Mouse (Mus musculus): ENCODE measurements at regions not wholly inside any gene's neighbourhood (a gene's known extent, or its start where the extent isn't known, plus 50 kb on each side); places are given as distances from the start of the nearest gene placed in this dataset.

DNA sequence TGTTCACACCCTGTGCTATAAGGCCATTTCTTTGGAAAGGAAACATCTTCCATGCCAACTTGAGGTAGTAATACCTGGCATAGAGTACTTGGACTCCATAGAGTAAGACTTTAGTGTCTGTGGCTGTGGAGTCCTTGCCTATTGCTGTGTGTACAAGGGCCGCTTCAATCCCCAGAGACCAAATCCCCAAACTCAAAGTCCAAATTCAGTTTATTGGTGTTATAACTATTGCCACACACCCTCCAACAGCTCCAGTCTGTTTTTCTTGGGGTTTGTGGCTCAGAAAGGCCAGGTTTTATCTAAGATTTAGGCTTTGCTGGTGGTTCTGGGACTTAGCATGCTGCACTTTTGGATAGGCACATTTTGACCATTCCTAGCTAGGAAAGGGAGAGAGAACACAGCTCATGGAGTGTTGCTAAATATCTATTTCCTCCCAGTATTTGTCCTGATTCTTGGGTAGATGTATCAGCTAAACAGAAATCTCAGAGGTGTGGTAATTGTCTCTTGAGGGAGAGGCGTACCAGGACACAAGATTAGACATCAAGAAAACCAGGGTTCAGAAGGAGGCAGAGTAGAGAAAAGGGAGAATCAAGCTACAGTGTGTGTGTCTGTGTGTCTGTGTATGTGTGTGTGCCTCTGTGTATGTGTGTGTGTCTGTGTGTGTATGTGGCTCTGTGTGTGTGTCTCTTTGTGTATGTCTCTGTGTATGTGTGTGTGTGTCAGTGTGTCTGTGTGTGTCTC is 65.3 kb upstream of the Parp11 start:
- DNase-seq (ENCODE audit: low read depth) = no peak

DNA sequence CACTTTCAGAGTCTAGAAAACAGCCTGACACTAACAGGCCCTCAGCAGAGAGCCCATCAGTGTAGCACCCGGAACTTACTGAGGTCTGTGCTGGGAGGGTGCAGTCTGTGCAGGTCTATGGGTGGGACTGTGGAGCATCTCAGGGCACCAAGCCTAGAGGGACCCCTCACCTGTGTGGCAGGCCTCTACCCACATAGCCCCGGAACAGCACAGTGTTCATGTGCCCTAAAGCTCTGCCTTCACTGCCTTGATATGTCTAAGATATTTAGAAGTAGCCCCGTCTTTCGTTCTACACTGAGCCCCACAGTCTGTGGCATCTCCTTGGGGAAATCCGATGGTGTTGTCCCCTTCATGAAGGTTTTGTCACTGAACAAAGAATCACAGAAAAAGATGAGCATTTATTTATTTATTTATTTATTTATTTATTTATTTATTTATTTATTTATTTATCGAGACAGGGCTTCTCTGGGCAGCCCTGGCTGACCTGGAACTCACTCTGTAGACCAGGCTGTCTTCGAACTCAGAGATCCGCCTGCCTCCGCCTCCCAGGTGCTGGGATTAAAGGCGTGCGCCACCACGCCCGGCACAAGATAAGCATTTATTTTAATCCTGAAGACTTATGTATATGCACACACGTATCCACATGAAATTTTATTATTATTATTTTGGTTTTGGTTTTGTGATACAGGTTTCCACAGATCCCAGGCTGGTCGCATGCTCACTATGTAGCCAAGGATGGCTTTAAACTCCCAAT is 55.2 kb upstream of the Parp11 start:
- no peak for DNase-seq (ENCODE audit: low read depth)

DNA sequence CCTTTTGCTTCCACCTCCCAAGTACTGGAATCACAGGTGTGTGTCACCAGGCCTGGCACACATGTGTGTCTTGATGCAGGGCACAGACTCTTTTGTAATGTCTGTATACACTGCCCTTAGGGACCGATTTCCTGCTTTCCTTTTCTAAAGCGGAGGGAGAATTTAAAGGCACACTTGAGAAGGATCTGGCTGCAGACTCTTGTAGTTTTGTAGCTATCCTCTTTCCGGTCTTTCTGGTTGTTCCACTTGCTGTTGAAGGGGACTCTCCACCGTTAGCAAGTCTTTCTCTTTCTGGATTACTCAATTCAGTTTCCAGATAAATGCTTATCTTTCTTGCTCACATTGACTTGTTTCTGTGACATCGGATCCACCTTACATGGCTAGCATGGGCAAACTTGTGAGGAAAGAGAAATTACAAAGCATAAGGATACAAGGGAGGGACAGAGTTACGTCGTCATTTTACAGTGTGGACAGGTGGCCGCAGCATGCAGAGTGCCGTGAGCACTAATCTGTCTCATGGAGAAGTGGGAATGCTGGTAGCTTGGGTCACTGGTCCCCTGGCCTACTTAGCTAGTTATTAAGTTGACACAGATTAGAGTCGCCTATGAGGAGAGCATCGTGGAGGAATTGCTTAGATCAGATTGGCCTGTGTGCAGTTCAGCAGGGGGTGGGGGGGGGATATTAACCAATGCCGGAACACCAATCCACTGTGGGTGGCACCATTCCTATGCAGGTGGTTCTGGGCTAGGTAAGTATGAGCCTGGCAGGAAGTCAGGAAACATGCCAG is 54.4 kb upstream of the Parp11 start:
- DNase-seq (ENCODE audit: low read depth) = peak; percentile 36

DNA sequence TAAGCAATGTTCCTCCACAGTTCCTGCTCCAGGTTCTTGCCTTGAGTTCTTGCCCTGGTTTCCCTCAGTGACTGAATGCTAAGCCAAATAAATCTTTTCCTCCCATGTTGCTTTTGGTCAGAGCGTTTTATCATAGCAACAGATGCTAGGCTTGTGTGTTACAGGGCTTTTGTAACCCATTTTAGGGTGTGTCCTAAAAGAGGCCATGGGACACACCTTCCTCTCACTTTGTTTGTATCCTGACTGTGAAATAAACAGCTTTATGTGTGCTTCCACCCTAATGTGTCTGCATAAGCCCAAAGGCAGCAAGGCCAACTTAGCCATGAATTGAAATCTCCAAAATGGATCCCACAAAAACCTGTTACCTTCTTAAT is 53.9 kb upstream of the Parp11 start:
- no peak for DNase-seq (ENCODE audit: low read depth)

DNA sequence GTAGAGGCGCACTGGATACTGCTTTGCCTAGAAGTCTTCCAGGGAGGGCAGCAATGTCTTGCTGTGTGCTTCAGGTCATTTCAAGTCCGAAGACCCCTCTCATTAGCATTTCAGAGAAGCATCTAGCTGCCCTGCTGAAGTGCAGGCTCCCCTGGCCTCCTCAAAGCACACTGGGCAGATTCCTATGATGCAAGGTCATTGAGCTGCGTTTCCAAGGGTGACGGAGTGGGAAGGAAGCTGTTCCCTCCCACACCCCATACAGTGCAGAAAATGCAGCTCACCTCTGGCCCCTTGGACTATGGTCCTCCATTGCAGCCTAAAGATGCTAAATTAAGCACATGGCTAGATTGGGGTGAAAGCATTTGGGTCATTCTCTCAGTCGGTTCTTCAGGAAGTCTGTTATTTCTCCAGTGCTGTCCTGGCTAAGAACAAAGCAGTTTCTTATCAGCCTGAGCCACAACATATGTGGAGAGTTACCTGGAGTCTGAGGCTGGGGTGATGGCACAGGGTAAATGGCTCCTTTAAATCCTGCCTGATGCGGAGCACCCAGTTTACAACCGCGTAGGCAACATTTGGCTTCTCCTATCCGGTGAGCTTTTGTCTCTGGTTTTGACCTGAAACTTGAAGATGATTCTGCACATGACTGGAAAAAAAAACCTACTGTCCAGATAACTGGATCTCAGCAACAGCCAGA is 52.6 kb upstream of the Parp11 start:
- no peak for DNase-seq (ENCODE audit: low read depth)
